ENCODE assay signal across 9 mouse cellular contexts in the genomic region with DNA sequence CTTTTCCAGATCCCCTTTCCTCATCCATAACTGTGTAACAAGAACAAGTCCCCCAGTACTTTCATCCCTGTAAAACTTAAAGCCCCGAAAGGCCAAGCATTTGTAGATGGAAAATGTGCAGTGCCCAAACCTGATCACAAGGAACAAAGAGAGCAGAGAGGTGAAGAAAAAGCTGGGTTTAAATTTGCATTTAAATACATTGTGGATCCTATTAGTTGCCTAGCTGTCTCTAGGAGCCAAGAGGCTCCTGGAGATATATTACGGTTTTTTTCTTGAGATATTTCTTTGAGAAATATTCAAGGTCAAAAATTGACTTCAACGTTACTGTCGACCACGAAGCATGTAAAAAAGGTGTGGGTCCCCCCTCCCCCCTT. TPM values are rescaled to one million over a fixed set of nuclear protein-coding genes. Genes with fewer than 3 reads are reported as not detected.
DNase-seq lines count a peak whose midpoint lies in the region; ATAC-seq and TF ChIP-seq lines count a peak whose summit lies in the region.
"Had no signal": no experiment of that assay in that cellular context is flagged by ENCODE, and none has a peak within 500 bp of the region (broad histone marks: within the 10 kb centered on the region; RNA-seq: fewer than 3 reads in every experiment).

No protein-coding gene starts in this region.

- TF ChIP-seq CTCF in testis, adult 2 months (IDR thresholded peaks at IDR 0.05; ENCODE audit: control insufficient read depth, insufficient read depth, insufficient replicate concordance, low read depth, low read length), result no peak
- no peak for TF ChIP-seq CTCF in thymus, adult 2 months (IDR thresholded peaks at IDR 0.05; ENCODE audit: borderline replicate concordance, control insufficient read depth, extremely low read depth, insufficient read depth, low read length, poor library complexity)

- ATAC-seq in erythroblast, adult 5-6 weeks (replicated peaks; ENCODE audit: low FRiP score, poor library complexity, severe bottlenecking), result no peak
- no peak for ATAC-seq in liver, embryonic 13.5 days (ENCODE audit: low read depth)

- DNase-seq in testis, postnatal 10 days (ENCODE audit: low spot score), result no peak
- DNase-seq in liver, embryonic 13.5 days, result no peak
- no peak for DNase-seq in thymus, adult 2 months
- no peak for DNase-seq in urinary bladder, adult 18-20 months (ENCODE audit: low spot score in 2 of 2)
- DNase-seq in layer of hippocampus, postnatal 25 days (ENCODE audit: extremely low spot score in 1 of 2, low spot score in 1 of 2), result no peak

- H3K4me2 ChIP-seq in liver, embryonic 13.5 days, result peak overlapping the region; percentile 87

- H3K4me1 ChIP-seq in erythroblast, embryonic 14.5 days (ENCODE audit: control insufficient read depth), result peaks cover 24% of the 10 kb centered on the region
- peaks cover 3% of the 10 kb centered on the region for H3K4me1 ChIP-seq in testis, adult 2 months (ENCODE audit: control insufficient read depth, insufficient read depth, low read length)
- peaks cover 30% of the 10 kb centered on the region for H3K4me1 ChIP-seq in liver, embryonic 13.5 days (replicated peaks)
- peaks cover 8% of the 10 kb centered on the region for H3K4me1 ChIP-seq in thymus, adult 2 months (replicated peaks; ENCODE audit: control insufficient read depth, insufficient read depth, low read length)

- WGBS in liver, embryonic 13.5 days (ENCODE audit: insufficient replicate concordance), result 54% methylated on average over 5 of the region's 5 CpGs
- 67% methylated on average over 5 of the region's 5 CpGs for WGBS in thymus, adult 2 months

- no peak for TF ChIP-seq POLR2A in testis, adult 2 months (IDR thresholded peaks at IDR 0.05; ENCODE audit: control insufficient read depth, low read depth, low read length)
- no peak for TF ChIP-seq POLR2A in thymus, adult 2 months (IDR thresholded peaks at IDR 0.05; ENCODE audit: control insufficient read depth, extremely low read depth, insufficient read depth, low read length, poor library complexity)

- H3K36me3 ChIP-seq in erythroblast, embryonic 14.5 days (ENCODE audit: control insufficient read depth), result peaks cover 5% of the 10 kb centered on the region; the same call in 1 of the 2 replicates
- H3K36me3 ChIP-seq in testis, adult 2 months (ENCODE audit: control insufficient read depth, insufficient read depth, low read length), result no peaks in the 10 kb centered on the region; the same call in 1 of the 2 replicates
- H3K36me3 ChIP-seq in liver, embryonic 13.5 days, result no peaks in the 10 kb centered on the region
- no peaks in the 10 kb centered on the region for H3K36me3 ChIP-seq in thymus, adult 2 months (ENCODE audit: control insufficient read depth, insufficient read depth, low read length)

- peak overlapping the region; percentile 93 for H3K4me3 ChIP-seq in erythroblast, embryonic 14.5 days (replicated peaks)
- peak overlapping the region; percentile 98 for H3K4me3 ChIP-seq in testis, adult 2 months (ENCODE audit: control insufficient read depth, low read depth, low read length)
- peak overlapping the region; percentile 90 for H3K4me3 ChIP-seq in liver, embryonic 13.5 days (replicated peaks)
- no peak overlapping the region for H3K4me3 ChIP-seq in thymus, adult 2 months (ENCODE audit: control insufficient read depth, insufficient read depth, low read length)

- peaks cover 13% of the 10 kb centered on the region for H3K27me3 ChIP-seq in erythroblast, embryonic 14.5 days (ENCODE audit: control insufficient read depth)
- H3K27me3 ChIP-seq in testis, adult 2 months (ENCODE audit: control insufficient read depth, insufficient read depth, low read length), result no peaks in the 10 kb centered on the region
- H3K27me3 ChIP-seq in liver, embryonic 13.5 days, result peaks cover 8% of the 10 kb centered on the region
- H3K27me3 ChIP-seq in thymus, adult 2 months (ENCODE audit: control insufficient read depth, insufficient read depth, low read length), result no peaks in the 10 kb centered on the region; the same call in 1 of the 2 replicates

- H3K27ac ChIP-seq in testis, adult 2 months (ENCODE audit: control insufficient read depth, insufficient read depth, low read depth, low read length), result peak overlapping the region; percentile 91
- H3K27ac ChIP-seq in liver, embryonic 13.5 days, result no peak overlapping the region
- H3K27ac ChIP-seq in thymus, adult 2 months (ENCODE audit: control insufficient read depth, insufficient read depth, low read length), result no peak overlapping the region

- no peaks in the 10 kb centered on the region for H3K9me3 ChIP-seq in erythroblast, embryonic 14.5 days (ENCODE audit: control insufficient read depth, low read length)
- no peaks in the 10 kb centered on the region for H3K9me3 ChIP-seq in liver, embryonic 13.5 days (replicated peaks)

- no peak overlapping the region for H3K9ac ChIP-seq in liver, embryonic 13.5 days

RNA-seq across cellular contexts. Expression of a gene that starts 0.4 kb away (rescaled TPM):
- polyA plus RNA-seq in erythroblast, embryonic 14.5 days (2012), result 1.7 and 1.8 TPM in 2 replicates
- total RNA-seq in erythroblast, adult 5-6 weeks (2015; ENCODE audit: low replicate concordance), result 1.2 and 5.4 TPM in 2 replicates
- total RNA-seq in erythroblast, adult 5-6 weeks (2017; ENCODE audit: low replicate concordance), result 10.3 and 15.6 TPM in 2 replicates
- 37.0 and 40.3 TPM in 2 replicates for polyA plus RNA-seq in testis, adult 2 months (2012; rRNA removed)
- polyA plus RNA-seq in liver, embryonic 13.5 days (2015; fragmentation: Nextera tagmentation; extraction: Ambion mirVana), result 18.3 and 22.2 TPM in 2 replicates
- polyA plus RNA-seq in thymus, adult 2 months (2012; rRNA removed), result 72.3 and 73.7 TPM in 2 replicates
- total RNA-seq in layer of hippocampus, postnatal 25 days (2021), result 10 to 100 TPM; 50.2 to 56.1 TPM

RNA-seq across cellular contexts. Expression of a gene that starts 20.4 kb away (rescaled TPM):
- 0.02 TPM in 1 of 2 replicates, not detected in the other for polyA plus RNA-seq in erythroblast, embryonic 14.5 days (2012)
- 10.2 TPM in 1 of 2 replicates, not detected in the other for total RNA-seq in erythroblast, adult 5-6 weeks (2015; ENCODE audit: low replicate concordance)
- total RNA-seq in erythroblast, adult 5-6 weeks (2017; ENCODE audit: low replicate concordance), result 3.6 and 5.1 TPM in 2 replicates
- polyA plus RNA-seq in testis, adult 2 months (2012; rRNA removed), result 0.54 and 0.99 TPM in 2 replicates
- 3.4 and 3.8 TPM in 2 replicates for polyA plus RNA-seq in liver, embryonic 13.5 days (2015; fragmentation: Nextera tagmentation; extraction: Ambion mirVana)
- polyA plus RNA-seq in thymus, adult 2 months (2012; rRNA removed), result 44.5 and 52.1 TPM in 2 replicates
- total RNA-seq in layer of hippocampus, postnatal 25 days (2021), result 1 to 10 TPM in 1 of 2 experiments, under 1 TPM in 1; 0.66 to 1.6 TPM

RNA-seq across cellular contexts. Expression of a gene that starts 55.5 kb away (rescaled TPM):
- not detected in 2 replicates for polyA plus RNA-seq in erythroblast, embryonic 14.5 days (2012)
- not detected in 2 replicates for total RNA-seq in erythroblast, adult 5-6 weeks (2015; ENCODE audit: low replicate concordance)
- total RNA-seq in erythroblast, adult 5-6 weeks (2017; ENCODE audit: low replicate concordance), result not detected in 2 replicates
- 26.9 and 28.7 TPM in 2 replicates for polyA plus RNA-seq in testis, adult 2 months (2012; rRNA removed)
- polyA plus RNA-seq in liver, embryonic 13.5 days (2015; fragmentation: Nextera tagmentation; extraction: Ambion mirVana), result not detected in 2 replicates
- polyA plus RNA-seq in thymus, adult 2 months (2012; rRNA removed), result not detected in 2 replicates
- total RNA-seq in layer of hippocampus, postnatal 25 days (2021), result not detected
- total RNA-seq: layer of hippocampus, adult 18-20 months had no signal

Comparison
In these comparisons a context has a peak if more than half of its experiments do, and no peak if none do; other contexts are left out.
1. RNA of a gene that starts 55.5 kb away (polyA plus RNA-seq): 26.9 to 28.7 TPM in testis, adult 2 months; not detected in erythroblast, embryonic 14.5 days, not detected in liver, embryonic 13.5 days and not detected in thymus, adult 2 months; every median in the first group is over 10 times any median in the second.